Mouse (Mus musculus) hindbrain, postnatal 0 days (tissue): ENCODE results near the gene Csrnp3. TPM values are rescaled to one million over a fixed set of nuclear protein-coding genes. Genes with fewer than 3 reads are reported as not detected.

ENCODE experiments used
- ATAC-seq: fragments of 200-750 bp; cut with Nextera tagmentation; 2 replicates; pipeline ENCODE4 v1.8.0; 2017; ENCODE audit warnings: mild to moderate bottlenecking, moderate TSS enrichment, moderate library complexity
- DNase-seq: peaks from one replicate; pipeline ENCODE4 v3.0.0-alpha.2; 2015; ENCODE audit warnings: low spot score
- H3K27ac ChIP-seq: fragments of 300-500 bp; sonication (generic); 2 replicates; pipeline ENCODE4 v1.5.1; 2014; ENCODE audit warnings: mild to moderate bottlenecking
- H3K27me3 ChIP-seq: fragments of 300-500 bp; sonication (generic); 2 replicates; pipeline ENCODE4 v1.6.1; 2014; ENCODE audit warnings: low read length, mixed read lengths; ENCODE audit not compliant: insufficient read depth
- H3K36me3 ChIP-seq: fragments of 300-500 bp; sonication (generic); 2 replicates; pipeline ENCODE4 v1.6.1; 2014; ENCODE audit warnings: low read length, mixed read lengths; ENCODE audit not compliant: insufficient read depth
- H3K4me1 ChIP-seq: fragments of 300-500 bp; sonication (generic); 2 replicates; pipeline ENCODE4 v1.6.1; 2014; ENCODE audit warnings: antibody characterized with exemption, low read length, mixed read lengths; ENCODE audit not compliant: insufficient read depth
- H3K4me2 ChIP-seq: fragments of 300-500 bp; sonication (generic); 2 replicates; pipeline ENCODE4 v1.6.1; 2014; ENCODE audit warnings: low read depth, mild to moderate bottlenecking, low read length, moderate library complexity, mixed read lengths
- H3K4me3 ChIP-seq: fragments of 300-500 bp; sonication (generic); 2 replicates; pipeline ENCODE4 v1.5.1; 2014; ENCODE audit warnings: low read length
- H3K9ac ChIP-seq: fragments of 300-500 bp; sonication (generic); replicated peaks from 2 replicates; pipeline ENCODE4 v1.6.1; 2014; ENCODE audit warnings: mild to moderate bottlenecking, low read length, moderate library complexity, mixed read lengths
- H3K9me3 ChIP-seq: fragments of 300-500 bp; sonication (generic); 2 replicates; pipeline ENCODE4 v1.6.1; 2016; ENCODE audit warnings: low read length, mixed read lengths
- CTCF ChIP-seq: IDR thresholded peaks from 2 replicates; pipeline ENCODE4 v1.5.1; 2016; ENCODE audit warnings: antibody characterized with exemption, control low read depth, low read depth
- WGBS: fragments of 180-500 bp; shearing (Covaris S2); extraction: QIAGEN DNeasy Blood & Tissue Kit; methylation state at CpG from one replicate; pipeline ENCODE4 v1.1.7; 2014; 5-methylcytosine and 5-hydroxymethylcytosine counted together
- polyA plus RNA-seq: library from polyadenylated mRNA; unstranded; fragments of >200 nt; fragmentation: Nextera tagmentation; extraction: Ambion mirVana; gene quantifications from 2 replicates; pipeline ENCODE4 v1.2.1, GENCODE M21; 2015
- total RNA-seq: library from RNA; depleted of rRNA; stranded (reverse); fragments of >200 nt; gene quantifications from 2 replicates; pipeline ENCODE4 v1.2.3, GENCODE M21; 2014; rRNA removed

Gene Csrnp3
- total and polyA plus RNA-seq, 2 experiments from 2014 or later, result 35.5 to 56.5 TPM

GRCm38 (mm10) chr2:66044405-66045089 lies 199.0 kb downstream of the Csrnp3 start:
- Histone ChIP-seq H3K36me3 (no peaks in the 10 kb centered on the region), H3K9me3 (no peaks in the 10 kb centered on the region), H3K4me2 (peak overlapping the region; percentile 34), H3K9ac (no peak overlapping the region), H3K4me1 (peaks cover 3% of the 10 kb centered on the region), H3K27ac (peak overlapping the region; percentile 54; the same call in 1 of the 2 replicates), H3K4me3 (no peak overlapping the region), H3K27me3 (no peaks in the 10 kb centered on the region)
- whole genome bisulfite sequencing, result 67% methylated on average over 12 of the region's 12 CpGs
- ATAC-seq (0 out of 2 replicates have a peak, but pooled peaks have one; percentile 5), DNase-seq (peak; percentile 34)
- no peak for TF ChIP-seq CTCF

- DNase-seq (no peak), ATAC-seq (no peak)
- no peak overlapping the region for H3K4me2 ChIP-seq
- H3K4me1 ChIP-seq, result no peaks in the 10 kb centered on the region
- H3K9me3 ChIP-seq, result no peaks in the 10 kb centered on the region
- H3K4me3 ChIP-seq, result no peak overlapping the region
- 87% methylated on average over 10 of the region's 10 CpGs for WGBS
- no peak for TF ChIP-seq CTCF
- no peaks in the 10 kb centered on the region for H3K27me3 ChIP-seq
- no peak overlapping the region for H3K27ac ChIP-seq
- H3K9ac ChIP-seq, result no peak overlapping the region
- no peaks in the 10 kb centered on the region for H3K36me3 ChIP-seq
These were observed 217.7 kb downstream of the Csrnp3 start for GRCm38 (mm10) chr2:66063291-66063690.

GRCm38 (mm10) chr2:66069454-66069853 lies 223.9 kb downstream of the Csrnp3 start:
- no peak for DNase-seq
- H3K4me2 ChIP-seq, result no peak overlapping the region
- H3K4me3 ChIP-seq, result no peak overlapping the region
- no peaks in the 10 kb centered on the region for H3K36me3 ChIP-seq
- 17% methylated on average over 6 of the region's 6 CpGs for WGBS
- H3K9ac ChIP-seq, result no peak overlapping the region
- H3K27me3 ChIP-seq, result no peaks in the 10 kb centered on the region
- H3K27ac ChIP-seq, result no peak overlapping the region
- TF ChIP-seq CTCF, result no peak
- H3K9me3 ChIP-seq, result no peaks in the 10 kb centered on the region
- no peak for ATAC-seq
- H3K4me1 ChIP-seq, result no peaks in the 10 kb centered on the region

- TF ChIP-seq CTCF, result no peak
- no peak overlapping the region for H3K4me2 ChIP-seq
- WGBS, result 97% methylated on average over 2 of the region's 2 CpGs
- H3K4me3 ChIP-seq, result no peak overlapping the region
- no peak overlapping the region for H3K27ac ChIP-seq
- no peaks in the 10 kb centered on the region for H3K27me3 ChIP-seq
- no peaks in the 10 kb centered on the region; the same call in 1 of the 2 replicates for H3K9me3 ChIP-seq
- ATAC-seq (no peak), DNase-seq (no peak)
- H3K9ac ChIP-seq, result no peak overlapping the region
- no peaks in the 10 kb centered on the region for H3K36me3 ChIP-seq
- H3K4me1 ChIP-seq, result no peaks in the 10 kb centered on the region
These were observed 235.2 kb downstream of the Csrnp3 start for GRCm38 (mm10) chr2:66080731-66081130.

Other genes starting within 250 kb of the Csrnp3 start
- gene Scn2a, start 225.0 kb upstream of the Csrnp3 start, total RNA-seq, result 83.0 and 85.7 TPM in 2 replicates
- gene Scn2a, start 225.0 kb upstream of the Csrnp3 start, polyA plus RNA-seq, result 56.7 and 59.6 TPM in 2 replicates